Mouse (Mus musculus) lung, postnatal 0 days (tissue): ENCODE measurements around the gene Swt1.

Experiments
- CTCF ChIP-seq: IDR thresholded peaks from 2 replicates; pipeline ENCODE4 v1.5.1; 2016; ENCODE audit warnings: antibody characterized with exemption, mild to moderate bottlenecking
- EP300 ChIP-seq: IDR thresholded peaks from 2 replicates; pipeline ENCODE4 v1.6.1; 2016; ENCODE audit warnings: antibody characterized with exemption, mild to moderate bottlenecking, control low read depth

DNA sequence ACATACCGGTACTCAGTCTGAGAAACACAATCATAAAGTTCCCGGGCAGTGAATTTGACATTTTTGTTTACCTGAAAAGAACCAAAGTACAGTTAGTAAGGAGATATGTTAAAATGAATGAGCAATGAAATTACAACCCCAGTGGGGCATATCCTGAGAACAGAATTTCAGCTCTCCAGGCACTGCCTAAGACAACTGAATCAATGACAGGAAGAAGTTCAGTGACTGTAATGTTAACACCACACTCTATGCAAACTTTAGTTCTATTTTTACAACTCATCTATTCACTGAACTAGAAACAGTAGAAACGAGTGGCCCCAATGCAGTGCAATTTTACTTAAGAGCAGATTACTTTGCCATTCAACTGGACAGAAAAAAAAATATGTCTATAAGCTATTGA, 57.7 kb downstream of the Swt1 start:
- TF ChIP-seq CTCF (no peak), EP300 (no peak)
